Mouse (Mus musculus) adrenal gland, postnatal 0 days (tissue): ENCODE data around the gene Tceal8. TPM values are rescaled to one million over a fixed set of nuclear protein-coding genes. Genes with fewer than 3 reads are reported as not detected.

Experiments
- microRNA-seq: library from miRNA; unstranded; fragments of <30 nt; microRNA quantifications from one replicate; pipeline ENCODE4, GENCODE M21; 2016; ENCODE audit warnings: borderline replicate concordance; ENCODE audit not compliant: insufficient number of aligned reads
- polyA plus RNA-seq: library from polyadenylated mRNA; unstranded; fragments of >200 nt; fragmentation: Nextera tagmentation; extraction: Ambion mirVana; gene quantifications from 2 replicates; pipeline ENCODE4 v1.2.1, GENCODE M21; 2015

Tceal8 gene
- 203 and 215 TPM in 2 replicates for polyA plus RNA-seq

GRCm38 (mm10) chrX:136172118-136172551 is at the start of gene Tceal8:
TSS of gene Tceal8 (minus strand) at chrX:136172342.

GRCm38 (mm10) chrX:136214729-136215677 is 42.9 kb upstream of the Tceal8 start, which contains the start of the genes Tceal7 and Bex1:
TSS of gene Tceal7 (plus strand) at chrX:136214779.
TSS of gene Bex1 (minus strand) at chrX:136215513.

GRCm38 (mm10) chrX:136203664-136204066 is 31.5 kb upstream of the Tceal8 start, which contains the start of gene Tceal5:
TSS of gene Tceal5 (minus strand) at chrX:136203876.

GRCm38 (mm10) chrX:136138827-136139639 is 33.1 kb downstream of the Tceal8 start, which contains the start of gene Bex4:
TSS of gene Bex4 (plus strand) at chrX:136138996.

Small RNAs within 50 kb of the gene (microRNA-seq; reads per million reads assigned to microRNA genes)
- gene Mir6383, result not detected

Other genes starting within 250 kb of the Tceal8 start
- 56.5 and 60.6 TPM in 2 replicates for gene Arxes2, start 178.5 kb downstream of the Tceal8 start, polyA plus RNA-seq
- gene Arxes1, start 139.0 kb downstream of the Tceal8 start, polyA plus RNA-seq, result 15.7 and 25.3 TPM in 2 replicates
- gene Bex2, start 104.1 kb downstream of the Tceal8 start, polyA plus RNA-seq, result 154 and 234 TPM in 2 replicates
- gene Nxf3, start 87.1 kb downstream of the Tceal8 start, polyA plus RNA-seq, result 0.04 and 0.05 TPM in 2 replicates
- gene Bex4, start 33.3 kb downstream of the Tceal8 start, polyA plus RNA-seq, result 52.0 and 61.1 TPM in 2 replicates
- 1.7 and 2.4 TPM in 2 replicates for gene Tceal5, start 31.5 kb upstream of the Tceal8 start, polyA plus RNA-seq
- 2.2 and 8.4 TPM in 2 replicates for gene Tceal7, start 42.4 kb upstream of the Tceal8 start, polyA plus RNA-seq
- 44.0 and 56.9 TPM in 2 replicates for gene Bex1, start 43.2 kb upstream of the Tceal8 start, polyA plus RNA-seq
- 1,686 and 1,768 TPM in 2 replicates for gene Tceal9, start 72.7 kb upstream of the Tceal8 start, polyA plus RNA-seq
- 495 and 530 TPM in 2 replicates for gene Bex3, start 97.9 kb upstream of the Tceal8 start, polyA plus RNA-seq